Mouse (Mus musculus): ENCODE measurements around the gene Zfp985.
"Not testable (repeated sequence)": the region's sequence is repeated elsewhere in the genome, so short reads cannot be mapped to it uniquely, and the experiment has no call there.

Zfp985 gene

GRCm38 (mm10) chr4:147603806-147604205 is 50.7 kb downstream of the Zfp985 start:
- no peak for DNase-seq (ENCODE audit: low read depth, low spot score)

GRCm38 (mm10) chr4:147605521-147605920 is 52.4 kb downstream of the Zfp985 start:
- no peak for DNase-seq (ENCODE audit: low read depth, low spot score)

GRCm38 (mm10) chr4:147606511-147606910 is 53.4 kb downstream of the Zfp985 start:
- DNase-seq (ENCODE audit: low read depth, low spot score), result not testable (repeated sequence)

GRCm38 (mm10) chr4:147633818-147634262 is 80.8 kb downstream of the Zfp985 start:
- DNase-seq (ENCODE audit: low read depth, low spot score), result not testable (repeated sequence)

Data from brain, embryonic 18.5 days (tissue).